Mouse (Mus musculus) brain, embryonic 14.5 days (tissue): Measurements from ENCODE around the gene Psip1.

Source experiments
- CTCF ChIP-seq: fragments of 200-500 bp; IDR thresholded peaks from 2 replicates; pipeline ENCODE4 v1.5.1; 2012; ENCODE audit warnings: inconsistent platforms, mild to moderate bottlenecking, moderate library complexity, borderline replicate concordance; ENCODE audit not compliant: insufficient read depth, insufficient read length; ENCODE audit errors: extremely low read depth
- POLR2A ChIP-seq: fragments of 200-500 bp; IDR thresholded peaks from 2 replicates; pipeline ENCODE4 v1.6.1; 2012; ENCODE audit warnings: mild to moderate bottlenecking, inconsistent platforms, borderline replicate concordance; ENCODE audit not compliant: poor library complexity, insufficient read depth, insufficient read length, severe bottlenecking; ENCODE audit errors: extremely low read depth

DNA sequence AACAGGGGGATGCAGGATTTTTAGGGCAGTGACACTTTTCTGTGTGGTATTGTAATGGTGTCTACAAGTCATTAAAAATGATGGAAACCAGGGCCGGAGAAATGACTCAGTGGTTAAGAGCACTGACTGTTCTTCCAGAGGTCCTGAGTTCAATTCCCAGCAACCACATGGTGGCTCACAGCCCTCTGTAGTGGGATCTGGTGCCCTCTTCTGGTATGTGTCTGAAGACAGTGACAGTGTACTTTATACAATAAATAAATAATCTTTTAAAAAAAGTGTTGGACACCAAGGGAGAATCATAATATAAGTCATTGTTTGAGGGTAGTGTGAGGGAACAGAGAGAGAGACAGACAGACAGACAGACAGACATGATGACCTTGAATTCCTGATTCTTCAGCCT, 6.9 kb upstream of the Psip1 start:
- TF ChIP-seq POLR2A: no peak
- no peak for TF ChIP-seq CTCF
